Mouse (Mus musculus) adrenal gland, adult 2 months (tissue): Measurements from ENCODE around the gene Tmem151b. TPM values are rescaled to one million over a fixed set of nuclear protein-coding genes. Genes with fewer than 3 reads are reported as not detected.
A peak's percentile ranks its signal among the peaks of the same experiment; 100 is the strongest.

Source experiments
- DNase-seq: peaks from one replicate; pipeline ENCODE4 v3.0.0; 2021
- polyA plus RNA-seq: library from polyadenylated mRNA; depleted of rRNA; stranded (reverse); fragments of >200 nt; gene quantifications from 2 replicates; pipeline ENCODE4 v1.2.3, GENCODE M21; 2012
- total RNA-seq, 2 experiments: library from RNA; stranded (reverse); gene quantifications; 2 replicates each; pipeline ENCODE4 v1.2.3; 2021

Tmem151b gene
- total and polyA plus RNA-seq, 3 experiments: 0.06 to 0.17 (median 0.09) TPM

- DNase-seq: peak; percentile 51
Measured at GRCm38 (mm10) chr17:45564531-45565084, 15.1 kb upstream of the Tmem151b start.

GRCm38 (mm10) chr17:45563655-45564530 is 14.4 kb upstream of the Tmem151b start, which contains the start of gene Slc35b2:
Gene Slc35b2 (plus strand): TSS chr17:45563874.
- peak; percentile 98 for DNase-seq

- peak; percentile 3 for DNase-seq
Measured at GRCm38 (mm10) chr17:45563216-45563615, 13.7 kb upstream of the Tmem151b start.

- DNase-seq: peak; percentile 8
Measured at GRCm38 (mm10) chr17:45559732-45560525, 10.5 kb upstream of the Tmem151b start.

GRCm38 (mm10) chr17:45557998-45558862 is 8.8 kb upstream of the Tmem151b start:
- peak; percentile 20 for DNase-seq

GRCm38 (mm10) chr17:45557246-45557824 is 7.9 kb upstream of the Tmem151b start:
- peak; percentile 8 for DNase-seq

- peak; percentile 8 for DNase-seq
Measured at GRCm38 (mm10) chr17:45556514-45557245, 7.2 kb upstream of the Tmem151b start.

GRCm38 (mm10) chr17:45556107-45556489 is 6.6 kb upstream of the Tmem151b start:
- no peak for DNase-seq

- DNase-seq: peak; percentile 98
Measured at GRCm38 (mm10) chr17:45555452-45556106, 6.1 kb upstream of the Tmem151b start, which contains the start of gene Nfkbie. Gene Nfkbie (plus strand): TSS chr17:45555703.

- DNase-seq: no peak
Measured at GRCm38 (mm10) chr17:45554420-45554819, 4.9 kb upstream of the Tmem151b start.

- no peak for DNase-seq
Measured at GRCm38 (mm10) chr17:45553065-45553464, 3.6 kb upstream of the Tmem151b start.

- peak; percentile 83 for DNase-seq
Measured at GRCm38 (mm10) chr17:45551816-45552451, 2.5 kb upstream of the Tmem151b start.

- DNase-seq: no peak
Measured at GRCm38 (mm10) chr17:45551249-45551796, 1.8 kb upstream of the Tmem151b start.

GRCm38 (mm10) chr17:45550253-45550652 is 776 bp upstream of the Tmem151b start:
- DNase-seq: no peak

GRCm38 (mm10) chr17:45548541-45549512 is 650 bp downstream of the Tmem151b start:
- no peak for DNase-seq

- no peak for DNase-seq
Measured at GRCm38 (mm10) chr17:45547461-45548190, 1.9 kb downstream of the Tmem151b start.

- no peak for DNase-seq
Measured at GRCm38 (mm10) chr17:45546941-45547340, 2.5 kb downstream of the Tmem151b start.
